Mouse (Mus musculus) hindbrain, embryonic 14.5 days (tissue): ENCODE measurements around the gene Atp7a. TPM values are rescaled to one million over a fixed set of nuclear protein-coding genes. Genes with fewer than 3 reads are reported as not detected.

Experiments
- ATAC-seq: fragments of 200-750 bp; cut with Nextera tagmentation; 2 replicates; pipeline ENCODE4 v1.8.0; 2017; ENCODE audit warnings: moderate number of reproducible peaks, mild to moderate bottlenecking, moderate TSS enrichment, moderate library complexity; ENCODE audit not compliant: low FRiP score
- DNase-seq: peaks from one replicate; pipeline ENCODE4 v3.0.0-alpha.2; 2015; ENCODE audit warnings: low spot score
- H3K27ac ChIP-seq: fragments of 300-500 bp; sonication (generic); 2 replicates; pipeline ENCODE4 v1.5.1; 2014; ENCODE audit warnings: mild to moderate bottlenecking, moderate library complexity
- H3K27me3 ChIP-seq: fragments of 300-500 bp; sonication (generic); 2 replicates; pipeline ENCODE4 v1.6.1; 2014; ENCODE audit warnings: mild to moderate bottlenecking, low read length, mixed read lengths; ENCODE audit not compliant: control insufficient read depth, insufficient read depth
- H3K36me3 ChIP-seq: fragments of 300-500 bp; sonication (generic); replicated peaks from 2 replicates; pipeline ENCODE4 v1.6.1; 2014; ENCODE audit not compliant: control insufficient read depth, insufficient read depth
- H3K4me1 ChIP-seq: fragments of 300-500 bp; sonication (generic); replicated peaks from 2 replicates; pipeline ENCODE4 v1.6.1; 2014; ENCODE audit warnings: antibody characterized with exemption, low read length, mixed read lengths; ENCODE audit not compliant: control insufficient read depth, insufficient read depth
- H3K4me2 ChIP-seq: fragments of 300-500 bp; sonication (generic); replicated peaks from 2 replicates; pipeline ENCODE4 v1.6.1; 2014; ENCODE audit warnings: mild to moderate bottlenecking, moderate library complexity
- H3K4me3 ChIP-seq: fragments of 300-500 bp; sonication (generic); replicated peaks from 2 replicates; pipeline ENCODE4 v1.5.1; 2014; ENCODE audit warnings: mild to moderate bottlenecking, low read length
- H3K9ac ChIP-seq: fragments of 300-500 bp; sonication (generic); 2 replicates; pipeline ENCODE4 v1.6.1; 2014
- H3K9me3 ChIP-seq: fragments of 300-500 bp; sonication (generic); 2 replicates; pipeline ENCODE4 v1.6.1; 2016; ENCODE audit warnings: low read length; ENCODE audit not compliant: control insufficient read depth
- WGBS: fragments of 180-500 bp; shearing (Covaris S2); extraction: QIAGEN DNeasy Blood & Tissue Kit; methylation state at CpG from one replicate; pipeline ENCODE4 v1.1.7; 2014; 5-methylcytosine and 5-hydroxymethylcytosine counted together
- polyA plus RNA-seq: library from polyadenylated mRNA; unstranded; fragments of >200 nt; fragmentation: Nextera tagmentation; extraction: Ambion mirVana; gene quantifications from 2 replicates; pipeline ENCODE4 v1.2.1, GENCODE M21; 2014

Gene Atp7a
- polyA plus RNA-seq, 1 experiment from 2014 or later = 16.7 TPM

DNA sequence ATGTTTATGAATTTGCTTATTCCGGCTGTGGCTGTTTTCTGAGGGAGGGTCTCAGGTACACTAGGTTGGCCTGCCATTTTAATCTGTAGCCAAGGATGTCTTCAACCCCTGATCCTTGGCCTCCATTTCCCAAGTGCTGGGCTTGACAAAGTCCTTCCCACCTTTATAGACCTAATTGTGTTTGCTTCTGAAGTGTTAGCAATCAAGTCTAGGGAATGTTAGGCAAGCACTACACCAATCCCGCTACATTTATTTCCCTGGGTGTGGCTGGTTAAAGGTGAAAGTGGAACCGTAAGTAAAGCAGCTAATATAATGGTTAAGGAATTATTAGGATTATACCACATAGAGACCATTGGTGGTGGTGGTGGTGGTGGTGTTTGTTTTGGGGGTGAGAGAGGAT, 10.0 kb upstream of the Atp7a start:
- 95% methylated on average over 3 of the region's 3 CpGs for WGBS
- no peak for DNase-seq
- Histone ChIP-seq H3K4me2 (peak overlapping the region; percentile 52), H3K36me3 (peaks cover 25% of the 10 kb centered on the region; the same call in 1 of the 2 replicates), H3K27me3 (no peaks in the 10 kb centered on the region), H3K9ac (peak overlapping the region; percentile 3; the same call in 1 of the 2 replicates), H3K4me1 (no peaks in the 10 kb centered on the region), H3K9me3 (no peaks in the 10 kb centered on the region), H3K4me3 (no peak overlapping the region), H3K27ac (no peak overlapping the region)
- no peak for ATAC-seq

DNA sequence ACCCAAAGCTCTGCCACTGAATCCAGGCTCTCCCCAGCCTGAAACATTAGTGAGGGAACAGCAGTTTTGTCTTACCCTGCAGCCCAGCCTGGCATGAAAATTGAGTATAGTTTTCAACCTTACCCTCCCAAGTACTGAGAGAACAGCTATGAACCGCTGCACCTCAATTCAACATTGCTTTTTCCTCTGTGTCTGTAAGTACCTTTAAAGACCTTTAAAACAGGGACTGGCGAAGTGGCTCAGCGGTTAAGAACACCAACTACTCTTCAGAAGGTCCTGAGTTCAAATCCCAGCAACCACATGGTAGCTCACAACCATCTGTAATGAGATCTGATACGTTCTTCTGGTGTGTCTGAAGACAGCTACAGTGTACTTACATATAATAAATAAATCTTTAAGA, 9.6 kb upstream of the Atp7a start:
- 96% methylated on average over 4 of the region's 4 CpGs for WGBS
- no peak overlapping the region for H3K9ac ChIP-seq
- no peak overlapping the region for H3K4me3 ChIP-seq
- H3K4me1 ChIP-seq = no peaks in the 10 kb centered on the region
- H3K9me3 ChIP-seq = no peaks in the 10 kb centered on the region
- no peak for DNase-seq
- H3K27ac ChIP-seq = no peak overlapping the region
- no peak for ATAC-seq
- no peaks in the 10 kb centered on the region for H3K27me3 ChIP-seq
- peaks cover 26% of the 10 kb centered on the region; the same call in 1 of the 2 replicates for H3K36me3 ChIP-seq
- no peak overlapping the region for H3K4me2 ChIP-seq

DNA sequence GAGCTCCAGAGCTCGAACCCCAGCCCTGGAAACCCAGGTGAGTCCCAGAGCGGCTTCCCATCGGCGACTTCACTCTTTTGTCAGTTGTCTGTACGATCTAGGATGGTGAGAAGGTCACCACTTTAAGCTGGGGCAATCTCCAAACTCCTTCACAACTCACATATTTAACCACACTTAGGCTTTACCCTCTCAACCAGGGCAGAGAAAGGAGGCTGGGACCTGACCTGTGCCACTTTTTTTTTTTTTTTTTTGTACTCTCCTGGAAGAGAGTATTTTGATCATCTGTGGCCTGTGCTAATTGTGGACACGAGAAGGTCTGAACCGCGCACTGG, 233 bp downstream of the Atp7a start:
- peak overlapping the region; percentile 51; the same call in 1 of the 2 replicates for H3K27ac ChIP-seq
- peak overlapping the region; percentile 64 for H3K4me2 ChIP-seq
- H3K4me1 ChIP-seq = 0 out of 2 replicates have a peak, but pooled peaks cover 13% of the 10 kb centered on the region
- no peaks in the 10 kb centered on the region for H3K27me3 ChIP-seq
- H3K9me3 ChIP-seq = no peaks in the 10 kb centered on the region
- 12% methylated on average over 8 of the region's 8 CpGs for WGBS
- ATAC-seq (no peak; the same call in 1 of the 2 replicates), DNase-seq (no peak)
- no peaks in the 10 kb centered on the region for H3K36me3 ChIP-seq
- peak overlapping the region; percentile 62 for H3K9ac ChIP-seq
- H3K4me3 ChIP-seq = peak overlapping the region; percentile 54

DNA sequence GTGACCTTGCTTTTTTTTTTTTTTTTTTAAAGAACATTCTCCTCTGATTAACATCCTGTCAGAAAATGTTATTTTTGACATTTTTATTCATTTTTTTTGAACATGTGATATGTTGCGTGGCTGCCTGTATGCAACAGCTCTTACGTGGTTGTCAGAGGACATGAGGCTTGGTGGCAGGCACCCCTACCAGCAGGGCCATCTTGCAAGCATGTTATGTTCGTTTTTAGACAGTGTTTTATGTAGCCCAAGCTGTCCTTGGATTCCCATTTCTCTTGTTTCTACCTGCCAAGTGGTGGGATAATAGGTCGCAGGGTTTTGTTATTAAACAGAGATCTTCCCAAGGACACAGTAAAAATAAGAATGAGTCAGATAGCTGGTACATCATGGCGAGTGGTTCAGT, 3.1 kb downstream of the Atp7a start:
- H3K27ac ChIP-seq = no peak overlapping the region
- H3K4me3 ChIP-seq = no peak overlapping the region
- DNase-seq (no peak), ATAC-seq (no peak)
- no peaks in the 10 kb centered on the region for H3K9me3 ChIP-seq
- 83% methylated on average over 5 of the region's 5 CpGs for WGBS
- 0 out of 2 replicates have a peak, but pooled peaks cover 13% of the 10 kb centered on the region for H3K4me1 ChIP-seq
- no peaks in the 10 kb centered on the region for H3K36me3 ChIP-seq
- H3K4me2 ChIP-seq = no peak overlapping the region
- no peaks in the 10 kb centered on the region for H3K27me3 ChIP-seq
- H3K9ac ChIP-seq = no peak overlapping the region

DNA sequence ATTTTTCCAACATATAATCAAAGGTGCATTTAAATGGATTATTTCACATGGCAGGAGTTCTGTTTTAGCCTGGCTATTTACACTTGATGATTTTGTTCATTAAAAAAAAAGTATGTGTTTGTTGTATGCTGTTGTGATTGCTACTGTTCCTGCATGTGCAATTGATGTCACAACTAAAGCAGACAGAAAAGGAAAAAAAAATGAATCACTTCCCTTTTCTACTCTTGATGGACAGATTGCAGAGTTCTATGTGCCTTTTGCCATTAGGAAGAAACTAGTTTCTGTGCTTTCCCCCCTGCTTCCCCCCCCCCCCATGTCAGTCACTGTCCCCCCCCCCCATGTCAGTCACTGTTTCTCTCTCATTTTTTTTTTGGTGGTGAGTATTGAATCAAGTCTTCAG, 4.0 kb downstream of the Atp7a start:
- no peak overlapping the region for H3K27ac ChIP-seq
- H3K36me3 ChIP-seq = no peaks in the 10 kb centered on the region
- H3K4me1 ChIP-seq = 0 out of 2 replicates have a peak, but pooled peaks cover 13% of the 10 kb centered on the region
- H3K4me3 ChIP-seq = no peak overlapping the region
- no peak overlapping the region for H3K4me2 ChIP-seq
- H3K27me3 ChIP-seq = no peaks in the 10 kb centered on the region
- ATAC-seq (no peak), DNase-seq (no peak)
- H3K9me3 ChIP-seq = no peaks in the 10 kb centered on the region
- no peak overlapping the region for H3K9ac ChIP-seq

DNA sequence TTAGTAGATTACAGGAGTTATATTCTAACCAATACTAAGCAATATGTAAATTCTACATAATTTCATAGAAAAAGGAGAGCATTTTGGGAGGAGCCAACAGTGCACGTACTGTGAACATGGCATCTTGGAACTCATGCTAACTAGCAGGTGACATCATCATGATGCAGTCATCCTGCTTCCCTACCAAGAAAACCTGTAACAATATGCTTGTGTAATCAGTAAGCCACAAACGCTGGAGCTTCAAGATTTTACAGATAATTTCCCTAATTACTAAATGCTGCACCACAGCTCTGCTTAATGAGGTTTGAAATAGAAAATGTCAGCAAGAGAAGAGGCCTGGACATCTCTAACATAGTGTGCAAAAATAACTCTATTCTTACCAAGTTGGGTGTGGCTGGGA, 8.7 kb downstream of the Atp7a start:
- 64% methylated on average over 2 of the region's 2 CpGs for WGBS
- Histone ChIP-seq H3K27ac (no peak overlapping the region), H3K36me3 (no peaks in the 10 kb centered on the region), H3K4me1 (no peaks in the 10 kb centered on the region), H3K9me3 (no peaks in the 10 kb centered on the region), H3K4me3 (no peak overlapping the region), H3K4me2 (no peak overlapping the region), H3K27me3 (no peaks in the 10 kb centered on the region), H3K9ac (no peak overlapping the region)
- DNase-seq (no peak), ATAC-seq (no peak)

DNA sequence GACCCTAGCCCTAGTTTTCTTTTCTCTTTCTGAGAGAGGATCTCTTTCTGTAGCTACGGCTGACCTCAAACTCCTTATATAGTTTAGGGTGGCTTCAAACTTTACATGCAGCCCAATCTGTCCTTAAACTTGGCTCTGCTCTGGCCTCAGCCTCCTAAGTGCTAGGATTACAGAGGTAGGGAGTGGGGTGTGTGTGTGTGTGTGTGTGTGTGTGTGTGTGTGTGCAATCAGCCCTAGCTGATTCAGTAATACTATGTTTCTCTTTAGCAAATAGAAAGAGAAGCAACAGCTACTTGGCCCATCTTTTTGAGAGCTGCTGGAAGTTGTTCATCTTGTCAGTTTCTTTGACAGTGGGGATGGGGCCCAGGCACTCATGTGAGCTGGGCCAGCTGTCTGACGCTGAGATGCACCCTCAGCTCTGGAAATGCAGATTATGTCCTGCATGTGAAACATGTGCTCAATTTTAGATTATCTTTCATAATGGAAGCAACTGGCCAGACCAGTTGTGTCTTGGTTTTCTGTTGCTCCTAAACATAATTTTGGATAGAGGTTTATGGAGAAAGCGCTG, 10.2 kb downstream of the Atp7a start:
- 88% methylated on average over 3 of the region's 3 CpGs for WGBS
- no peak overlapping the region for H3K4me3 ChIP-seq
- no peak for ATAC-seq
- no peak overlapping the region for H3K9ac ChIP-seq
- no peaks in the 10 kb centered on the region for H3K36me3 ChIP-seq
- no peaks in the 10 kb centered on the region for H3K9me3 ChIP-seq
- H3K4me2 ChIP-seq = no peak overlapping the region
- no peaks in the 10 kb centered on the region for H3K4me1 ChIP-seq
- no peak overlapping the region for H3K27ac ChIP-seq
- no peak for DNase-seq
- no peaks in the 10 kb centered on the region for H3K27me3 ChIP-seq

DNA sequence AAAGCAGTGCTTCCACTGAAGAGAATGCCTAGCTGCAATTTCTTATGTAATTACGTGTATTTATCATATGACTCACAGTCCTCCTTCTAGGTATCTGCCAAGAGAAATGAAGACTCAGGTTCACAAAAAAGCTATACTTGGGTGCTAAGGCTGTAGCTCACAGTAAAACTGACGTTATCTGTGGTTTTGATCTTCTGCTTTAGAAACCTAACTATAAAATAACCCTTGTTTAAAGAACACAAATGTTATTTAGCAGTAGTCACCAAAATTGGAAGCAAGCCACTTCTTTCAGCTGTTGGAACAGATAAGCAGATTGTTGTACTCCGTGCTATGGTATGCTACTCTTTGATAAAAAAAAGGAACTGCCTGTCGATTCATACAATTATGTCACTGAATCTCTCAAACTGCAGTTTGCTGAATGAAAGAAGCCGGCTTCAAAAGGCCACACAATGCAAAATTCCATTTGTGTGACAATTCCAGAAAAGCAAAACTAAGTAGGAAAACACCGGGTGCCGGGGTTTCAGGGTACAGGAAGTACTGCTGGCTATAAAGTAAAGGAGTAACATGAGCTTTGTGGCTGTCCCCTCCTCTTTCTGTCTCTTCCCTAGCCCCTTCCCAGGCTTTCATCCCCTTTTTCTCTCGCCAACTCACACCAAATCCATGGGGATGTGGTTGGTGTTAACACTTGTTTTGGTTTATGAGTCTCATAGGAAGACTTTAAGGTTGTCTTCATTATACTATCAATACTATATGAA, 17.0 kb downstream of the Atp7a start:
- H3K27ac ChIP-seq = no peak overlapping the region
- DNase-seq = no peak
- ATAC-seq = no peak

DNA sequence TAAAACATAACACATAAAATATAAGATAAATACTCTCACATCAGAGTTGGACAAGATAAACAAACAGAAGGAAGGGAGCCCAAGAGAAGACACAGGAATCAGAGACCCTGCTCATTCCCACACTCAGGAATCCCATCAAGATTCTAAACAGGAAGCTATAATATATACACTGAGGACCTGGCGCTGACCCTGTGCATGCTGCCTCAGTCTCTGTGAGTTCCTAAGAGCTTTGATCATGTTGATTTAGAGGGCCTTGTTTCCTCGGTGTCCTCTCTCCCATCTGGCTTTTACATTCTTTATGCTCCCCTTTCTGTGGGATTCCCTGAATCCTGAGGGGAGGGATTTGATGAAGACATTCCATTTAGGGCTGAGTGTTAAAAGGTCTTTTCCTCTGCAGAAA, 18.4 kb downstream of the Atp7a start:
- no peaks in the 10 kb centered on the region for H3K9me3 ChIP-seq
- no peak overlapping the region for H3K4me2 ChIP-seq
- no peak overlapping the region for H3K27ac ChIP-seq
- H3K27me3 ChIP-seq = no peaks in the 10 kb centered on the region
- H3K9ac ChIP-seq = no peak overlapping the region
- H3K4me3 ChIP-seq = no peak overlapping the region
- WGBS = 53% methylated on average over 2 of the region's 2 CpGs
- ATAC-seq (no peak), DNase-seq (no peak)
- no peaks in the 10 kb centered on the region for H3K36me3 ChIP-seq
- no peaks in the 10 kb centered on the region for H3K4me1 ChIP-seq

More for the DNA sequence above, 17.0 kb downstream of the Atp7a start:
- Histone ChIP-seq H3K4me3 (no peak overlapping the region), H3K4me1 (no peaks in the 10 kb centered on the region), H3K9ac (no peak overlapping the region), H3K36me3 (no peaks in the 10 kb centered on the region), H3K27me3 (no peaks in the 10 kb centered on the region), H3K9me3 (no peaks in the 10 kb centered on the region), H3K4me2 (no peak overlapping the region; the same call in 1 of the 2 replicates)
- 60% methylated on average over 8 of the region's 8 CpGs for WGBS
